Mouse (Mus musculus) cerebellum, adult 2 months (tissue): ENCODE measurements around the gene Letm1. TPM values are rescaled to one million over a fixed set of nuclear protein-coding genes. Genes with fewer than 3 reads are reported as not detected.

Experiments
- DNase-seq, 2 experiments: peaks; one replicate each; pipeline ENCODE4 v3.0.0; 2021
- H3K27ac ChIP-seq: fragments of 200-500 bp; 2 replicates; pipeline ENCODE4 v1.5.1; 2012; ENCODE audit warnings: low read length, control low read depth, inconsistent platforms; ENCODE audit not compliant: insufficient read depth
- H3K27me3 ChIP-seq: fragments of 200-500 bp; 2 replicates; pipeline ENCODE4 v1.6.1; 2012; ENCODE audit warnings: inconsistent platforms, mild to moderate bottlenecking, low read length, moderate library complexity; ENCODE audit not compliant: control insufficient read depth, insufficient read depth
- H3K4me1 ChIP-seq: fragments of 200-500 bp; 2 replicates; pipeline ENCODE4 v1.6.1; 2011; ENCODE audit warnings: low read length; ENCODE audit not compliant: control insufficient read depth, insufficient read depth
- H3K4me3 ChIP-seq: fragments of 200-500 bp; replicated peaks from 2 replicates; pipeline ENCODE3; 2011; ENCODE audit warnings: mild to moderate bottlenecking, low read depth, low read length, control low read depth; ENCODE audit not compliant: insufficient read depth
- CTCF ChIP-seq: fragments of 200-500 bp; IDR thresholded peaks from 2 replicates; pipeline ENCODE4 v1.5.1; 2011; ENCODE audit warnings: low read depth, mild to moderate bottlenecking, control low read depth, low read length, moderate library complexity, borderline replicate concordance; ENCODE audit not compliant: insufficient read depth
- POLR2A ChIP-seq: fragments of 200-500 bp; IDR thresholded peaks from 2 replicates; pipeline ENCODE4 v1.6.1; 2011; ENCODE audit warnings: low read length, control low read depth, borderline replicate concordance; ENCODE audit not compliant: insufficient read depth
- WGBS: fragments of 180-500 bp; shearing (Covaris S2); methylation state at CpG from one replicate; pipeline ENCODE4 v1.1.7; 2018; 5-methylcytosine and 5-hydroxymethylcytosine counted together
- polyA plus RNA-seq: library from polyadenylated mRNA; depleted of rRNA; stranded (reverse); fragments of >200 nt; gene quantifications from 2 replicates; pipeline ENCODE4 v1.2.3, GENCODE M21; 2012

Gene Letm1
- polyA plus RNA-seq, 1 experiment = 69.9 TPM

GRCm38 (mm10) chr5:33701832-33702231 lies 80.8 kb downstream of the Letm1 start:
- DNase-seq = no peak
- whole genome bisulfite sequencing = 78% methylated on average over 11 of the region's 11 CpGs
- H3K4me1 ChIP-seq = peaks cover 3% of the 10 kb centered on the region; the same call in 1 of the 2 replicates
- H3K27ac ChIP-seq = no peak overlapping the region
- no peaks in the 10 kb centered on the region for H3K27me3 ChIP-seq
- H3K4me3 ChIP-seq = no peak overlapping the region
- no peak for TF ChIP-seq POLR2A
- TF ChIP-seq CTCF = no peak

GRCm38 (mm10) chr5:33700010-33700409 lies 82.6 kb downstream of the Letm1 start:
- DNase-seq = no peak

GRCm38 (mm10) chr5:33698669-33699068 lies 83.9 kb downstream of the Letm1 start:
- Histone ChIP-seq H3K4me1 (no peaks in the 10 kb centered on the region; the same call in 1 of the 2 replicates), H3K27me3 (peaks cover 1% of the 10 kb centered on the region; the same call in 1 of the 2 replicates), H3K4me3 (no peak overlapping the region), H3K27ac (no peak overlapping the region)
- no peak for DNase-seq
- WGBS = 39% methylated on average over 5 of the region's 5 CpGs
- TF ChIP-seq CTCF = no peak
- no peak for TF ChIP-seq POLR2A

More at GRCm38 (mm10) chr5:33700010-33700409, 82.6 kb downstream of the Letm1 start:
- TF ChIP-seq CTCF = no peak
- Histone ChIP-seq H3K4me1 (no peaks in the 10 kb centered on the region; the same call in 1 of the 2 replicates), H3K27me3 (peaks cover 1% of the 10 kb centered on the region; the same call in 1 of the 2 replicates), H3K4me3 (no peak overlapping the region), H3K27ac (no peak overlapping the region)
- WGBS = 37% methylated on average over 13 of the region's 13 CpGs

GRCm38 (mm10) chr5:33697947-33698512 lies 84.6 kb downstream of the Letm1 start:
- Histone ChIP-seq H3K4me1 (no peaks in the 10 kb centered on the region; the same call in 1 of the 2 replicates), H3K27ac (no peak overlapping the region), H3K4me3 (no peak overlapping the region), H3K27me3 (peaks cover 1% of the 10 kb centered on the region; the same call in 1 of the 2 replicates)
- 15% methylated on average over 13 of the region's 13 CpGs for WGBS
- DNase-seq = no peak
- no peak for TF ChIP-seq POLR2A
- TF ChIP-seq CTCF = no peak

GRCm38 (mm10) chr5:33697534-33697933 lies 85.1 kb downstream of the Letm1 start:
- Histone ChIP-seq H3K4me1 (no peaks in the 10 kb centered on the region; the same call in 1 of the 2 replicates), H3K4me3 (no peak overlapping the region), H3K27me3 (peaks cover 1% of the 10 kb centered on the region; the same call in 1 of the 2 replicates), H3K27ac (no peak overlapping the region)
- DNase-seq = no peak
- WGBS = 60% methylated on average over 1 of the region's 1 CpGs
- TF ChIP-seq CTCF = no peak
- TF ChIP-seq POLR2A = no peak

GRCm38 (mm10) chr5:33696430-33696829 lies 86.2 kb downstream of the Letm1 start:
- H3K4me3 ChIP-seq = no peak overlapping the region
- TF ChIP-seq POLR2A (no peak), CTCF (no peak)
- 84% methylated on average over 5 of the region's 5 CpGs for WGBS

GRCm38 (mm10) chr5:33695718-33696121 lies 86.9 kb downstream of the Letm1 start:
- DNase-seq = no peak
- WGBS = 5% methylated on average over 24 of the region's 24 CpGs
- TF ChIP-seq POLR2A (no peak), CTCF (no peak)
- Histone ChIP-seq H3K4me1 (no peaks in the 10 kb centered on the region; the same call in 1 of the 2 replicates), H3K27ac (no peak overlapping the region), H3K4me3 (no peak overlapping the region), H3K27me3 (peaks cover 1% of the 10 kb centered on the region; the same call in 1 of the 2 replicates)

More at GRCm38 (mm10) chr5:33696430-33696829, 86.2 kb downstream of the Letm1 start:
- no peak for DNase-seq
- Histone ChIP-seq H3K4me1 (no peaks in the 10 kb centered on the region; the same call in 1 of the 2 replicates), H3K27ac (no peak overlapping the region), H3K27me3 (peaks cover 1% of the 10 kb centered on the region; the same call in 1 of the 2 replicates)

GRCm38 (mm10) chr5:33694848-33695717 lies 87.5 kb downstream of the Letm1 start:
- Histone ChIP-seq H3K27me3 (peaks cover 1% of the 10 kb centered on the region; the same call in 1 of the 2 replicates), H3K4me1 (no peaks in the 10 kb centered on the region; the same call in 1 of the 2 replicates), H3K27ac (no peak overlapping the region), H3K4me3 (no peak overlapping the region)
- TF ChIP-seq POLR2A (no peak), CTCF (no peak)
- DNase-seq = no peak
- WGBS = 3% methylated on average over 71 of the region's 71 CpGs
